Mouse (Mus musculus) liver, adult 2 months (tissue): Measurements from ENCODE around the gene Ephx3. TPM values are rescaled to one million over a fixed set of nuclear protein-coding genes. Genes with fewer than 3 reads are reported as not detected.

Experiments used
- DNase-seq: peaks from one replicate; pipeline ENCODE4 v3.0.0-alpha.2; 2011; ENCODE audit warnings: low read depth, low spot score; ENCODE audit errors: extremely low read depth
- H3K27ac ChIP-seq: fragments of 200-500 bp; replicated peaks from 2 replicates; pipeline ENCODE4 v1.5.1; 2012; ENCODE audit warnings: low read depth, mild to moderate bottlenecking, control low read depth, inconsistent platforms, low read length; ENCODE audit not compliant: insufficient read depth
- H3K27me3 ChIP-seq: fragments of 200-500 bp; 2 replicates; pipeline ENCODE4 v1.6.1; 2012; ENCODE audit warnings: mild to moderate bottlenecking, moderate library complexity, low read length, inconsistent platforms; ENCODE audit not compliant: control insufficient read depth, insufficient read depth
- H3K36me3 ChIP-seq: fragments of 200-500 bp; 2 replicates; pipeline ENCODE4 v1.6.1; 2012; ENCODE audit warnings: low read length, inconsistent platforms; ENCODE audit not compliant: control insufficient read depth, insufficient read depth
- H3K4me1 ChIP-seq: fragments of 200-500 bp; 2 replicates; pipeline ENCODE4 v1.6.1; 2011; ENCODE audit warnings: low read length; ENCODE audit not compliant: control insufficient read depth, insufficient read depth
- H3K4me3 ChIP-seq: fragments of 200-500 bp; 2 replicates; pipeline ENCODE4 v1.5.1; 2011; ENCODE audit warnings: low read depth, mild to moderate bottlenecking, control low read depth, low read length, moderate library complexity; ENCODE audit not compliant: insufficient read depth
- H3K79me2 ChIP-seq: fragments of 200-500 bp; 2 replicates; pipeline ENCODE4 v1.6.1; 2012; ENCODE audit warnings: inconsistent platforms, mild to moderate bottlenecking, low read length, moderate library complexity; ENCODE audit not compliant: control insufficient read depth, insufficient read depth
- H3K9ac ChIP-seq: fragments of 200-500 bp; 2 replicates; pipeline ENCODE4 v1.6.1; 2012; ENCODE audit warnings: low read depth, mild to moderate bottlenecking, control low read depth, inconsistent platforms, low read length
- CTCF ChIP-seq: fragments of 200-500 bp; IDR thresholded peaks from 2 replicates; pipeline ENCODE4 v1.5.1; 2011; ENCODE audit warnings: low read depth, low read length, control low read depth
- POLR2A ChIP-seq: fragments of 200-500 bp; IDR thresholded peaks from 2 replicates; pipeline ENCODE4 v1.6.1; 2011; ENCODE audit warnings: low read length, control low read depth; ENCODE audit not compliant: insufficient read depth; ENCODE audit errors: extremely low read depth
- WGBS: fragments of 180-500 bp; shearing (Covaris S2); methylation state at CpG from one replicate; pipeline ENCODE4 v1.1.7; 2018; 5-methylcytosine and 5-hydroxymethylcytosine counted together
- polyA plus RNA-seq: library from polyadenylated mRNA; depleted of rRNA; stranded (reverse); fragments of >200 nt; gene quantifications from 2 replicates; pipeline ENCODE4 v1.2.3, GENCODE M21; 2012; rRNA removed
- total RNA-seq: library from RNA; depleted of rRNA; stranded (reverse); fragments of >200 nt; gene quantifications from 2 replicates; pipeline ENCODE4 v1.2.3, GENCODE M21; 2014; rRNA removed

Ephx3 gene
- total RNA-seq = 0.07 and 0.09 TPM in 2 replicates
- polyA plus RNA-seq = 0.21 and 0.22 TPM in 2 replicates

GRCm38 (mm10) chr17:32188863-32189636 lies at the start of gene Ephx3:
Gene Ephx3 (minus strand): TSS chr17:32189549.
- TF ChIP-seq CTCF = no peak
- TF ChIP-seq POLR2A = no peak
- DNase-seq = no peak
- Histone ChIP-seq H3K4me1 (peaks cover 4% of the 10 kb centered on the region; the same call in 1 of the 2 replicates), H3K27me3 (no peaks in the 10 kb centered on the region), H3K9ac (no peak within 1 kb of the TSS), H3K36me3 (no peaks in the 10 kb centered on the region), H3K79me2 (no peaks in the 10 kb centered on the region), H3K27ac (no peak within 1 kb of the TSS), H3K4me3 (no peak within 1 kb of the TSS; the same call in 1 of the 2 replicates)
- 16% methylated on average over 42 of the region's 42 CpGs for WGBS

GRCm38 (mm10) chr17:32238589-32238988 lies 49.2 kb upstream of the Ephx3 start:
- Histone ChIP-seq H3K9ac (no peak overlapping the region), H3K36me3 (peaks cover 4% of the 10 kb centered on the region), H3K79me2 (peaks cover 49% of the 10 kb centered on the region), H3K4me3 (no peak overlapping the region), H3K4me1 (peaks cover 37% of the 10 kb centered on the region), H3K27ac (no peak overlapping the region), H3K27me3 (no peaks in the 10 kb centered on the region)
- no peak for TF ChIP-seq POLR2A
- no peak for TF ChIP-seq CTCF
- DNase-seq = no peak
- 58% methylated on average over 1 of the region's 1 CpGs for WGBS

- H3K27ac ChIP-seq = no peak overlapping the region
- H3K36me3 ChIP-seq = peaks cover 7% of the 10 kb centered on the region
- no peak overlapping the region for H3K9ac ChIP-seq
- peaks cover 52% of the 10 kb centered on the region for H3K79me2 ChIP-seq
- H3K4me1 ChIP-seq = peaks cover 26% of the 10 kb centered on the region
- no peaks in the 10 kb centered on the region for H3K27me3 ChIP-seq
- 72% methylated on average over 5 of the region's 5 CpGs for WGBS
- H3K4me3 ChIP-seq = no peak overlapping the region
- TF ChIP-seq POLR2A = no peak
- TF ChIP-seq CTCF = no peak
- DNase-seq = peak; percentile 58
Observed at GRCm38 (mm10) chr17:32235534-32236191, 46.3 kb upstream of the Ephx3 start.

- no peak for DNase-seq
- Histone ChIP-seq H3K36me3 (peaks cover 17% of the 10 kb centered on the region), H3K4me3 (no peak overlapping the region), H3K27ac (no peak overlapping the region), H3K79me2 (peaks cover 44% of the 10 kb centered on the region), H3K27me3 (no peaks in the 10 kb centered on the region), H3K4me1 (peaks cover 18% of the 10 kb centered on the region), H3K9ac (no peak overlapping the region)
- TF ChIP-seq CTCF = no peak
- TF ChIP-seq POLR2A = no peak
Observed at GRCm38 (mm10) chr17:32233174-32233573, 43.8 kb upstream of the Ephx3 start.

GRCm38 (mm10) chr17:32229256-32229655 lies 39.9 kb upstream of the Ephx3 start:
- DNase-seq = no peak
- H3K79me2 ChIP-seq = peaks cover 24% of the 10 kb centered on the region
- no peak overlapping the region for H3K27ac ChIP-seq
- H3K4me3 ChIP-seq = no peak overlapping the region
- peaks cover 53% of the 10 kb centered on the region for H3K36me3 ChIP-seq
- no peak overlapping the region for H3K9ac ChIP-seq
- TF ChIP-seq POLR2A = no peak
- TF ChIP-seq CTCF = no peak
- peaks cover 4% of the 10 kb centered on the region for H3K4me1 ChIP-seq
- H3K27me3 ChIP-seq = no peaks in the 10 kb centered on the region
- WGBS = 83% methylated on average over 4 of the region's 4 CpGs
